ENCODE assay signal across 13 mouse cellular contexts in the genomic region with DNA sequence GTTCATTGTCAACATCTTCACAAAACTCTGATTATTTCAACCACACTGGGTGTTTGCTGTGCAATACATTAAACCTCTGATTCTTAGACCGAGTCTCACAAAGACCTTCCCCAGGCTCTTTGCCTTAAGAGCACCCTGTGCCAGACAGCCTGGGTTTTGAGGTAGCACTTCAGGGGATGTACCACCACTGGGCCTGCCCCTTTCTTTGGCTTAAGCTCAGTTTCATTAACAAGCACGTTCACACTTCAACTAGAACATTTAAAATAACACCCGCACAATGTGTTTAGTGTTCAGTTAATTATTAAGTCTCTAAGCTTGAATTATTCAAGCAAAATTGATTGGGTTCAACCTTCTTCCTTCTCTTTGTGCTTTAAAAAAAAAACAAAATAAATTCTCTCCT.
"Had no signal": no experiment of that assay in that cellular context is flagged by ENCODE, and none has a peak within 500 bp of the region (broad histone marks: within the 10 kb centered on the region; RNA-seq: fewer than 3 reads in every experiment).

No protein-coding gene starts in this region.

- H3K27ac ChIP-seq: hindbrain, postnatal 0 days; left cerebral cortex, adult 2 months; limb, embryonic 10.5 days; liver, embryonic 15.5 days; midbrain, embryonic 10.5 days; neural tube, embryonic 15.5 days had no signal

- H3K9ac ChIP-seq: liver, embryonic 15.5 days; neural tube, embryonic 15.5 days had no signal

- H3K4me2 ChIP-seq: liver, embryonic 11.5 days; liver, embryonic 15.5 days; neural tube, embryonic 15.5 days had no signal

- DNase-seq: lung, adult 2 months; lung, postnatal 36 days; midbrain, embryonic 14.5 days; thymus, postnatal 36 days had no signal

- H3K36me3 ChIP-seq: limb, embryonic 10.5 days; liver, embryonic 15.5 days; midbrain, embryonic 10.5 days; neural tube, embryonic 15.5 days had no signal

- ATAC-seq: hindbrain, postnatal 0 days; lung, postnatal 0 days had no signal

- H3K4me3 ChIP-seq: left cerebral cortex, adult 2 months; limb, embryonic 10.5 days; liver, embryonic 15.5 days; midbrain, embryonic 10.5 days; myocyte; neural tube, embryonic 15.5 days had no signal

- H3K9me3 ChIP-seq: limb, embryonic 10.5 days; liver, embryonic 15.5 days; midbrain, embryonic 10.5 days; neural tube, embryonic 15.5 days had no signal

- H3K27me3 ChIP-seq: neural tube, embryonic 15.5 days had no signal
